Mouse (Mus musculus) hindbrain, embryonic 14.5 days (tissue): ENCODE measurements at regions not wholly inside any gene's neighbourhood (a gene's known extent, or its start where the extent isn't known, plus 50 kb on each side); places are given as distances from the start of the nearest gene placed in this dataset.

Experiments
- ATAC-seq: fragments of 200-750 bp; cut with Nextera tagmentation; 2 replicates; pipeline ENCODE4 v1.8.0; 2017; ENCODE audit warnings: moderate number of reproducible peaks, mild to moderate bottlenecking, moderate TSS enrichment, moderate library complexity; ENCODE audit not compliant: low FRiP score
- DNase-seq: peaks from one replicate; pipeline ENCODE4 v3.0.0-alpha.2; 2015; ENCODE audit warnings: low spot score
- H3K27ac ChIP-seq: fragments of 300-500 bp; sonication (generic); 2 replicates; pipeline ENCODE4 v1.5.1; 2014; ENCODE audit warnings: mild to moderate bottlenecking, moderate library complexity
- H3K27me3 ChIP-seq: fragments of 300-500 bp; sonication (generic); 2 replicates; pipeline ENCODE4 v1.6.1; 2014; ENCODE audit warnings: mild to moderate bottlenecking, low read length, mixed read lengths; ENCODE audit not compliant: control insufficient read depth, insufficient read depth
- H3K36me3 ChIP-seq: fragments of 300-500 bp; sonication (generic); replicated peaks from 2 replicates; pipeline ENCODE4 v1.6.1; 2014; ENCODE audit not compliant: control insufficient read depth, insufficient read depth
- H3K4me1 ChIP-seq: fragments of 300-500 bp; sonication (generic); replicated peaks from 2 replicates; pipeline ENCODE4 v1.6.1; 2014; ENCODE audit warnings: antibody characterized with exemption, low read length, mixed read lengths; ENCODE audit not compliant: control insufficient read depth, insufficient read depth
- H3K4me2 ChIP-seq: fragments of 300-500 bp; sonication (generic); replicated peaks from 2 replicates; pipeline ENCODE4 v1.6.1; 2014; ENCODE audit warnings: mild to moderate bottlenecking, moderate library complexity
- H3K4me3 ChIP-seq: fragments of 300-500 bp; sonication (generic); replicated peaks from 2 replicates; pipeline ENCODE4 v1.5.1; 2014; ENCODE audit warnings: mild to moderate bottlenecking, low read length
- H3K9ac ChIP-seq: fragments of 300-500 bp; sonication (generic); 2 replicates; pipeline ENCODE4 v1.6.1; 2014
- H3K9me3 ChIP-seq: fragments of 300-500 bp; sonication (generic); 2 replicates; pipeline ENCODE4 v1.6.1; 2016; ENCODE audit warnings: low read length; ENCODE audit not compliant: control insufficient read depth
- WGBS: fragments of 180-500 bp; shearing (Covaris S2); extraction: QIAGEN DNeasy Blood & Tissue Kit; methylation state at CpG from one replicate; pipeline ENCODE4 v1.1.7; 2014; 5-methylcytosine and 5-hydroxymethylcytosine counted together

- Histone ChIP-seq H3K36me3 (no peaks in the 10 kb centered on the region), H3K27me3 (no peaks in the 10 kb centered on the region), H3K4me1 (no peaks in the 10 kb centered on the region), H3K9me3 (no peaks in the 10 kb centered on the region), H3K9ac (no peak overlapping the region), H3K4me2 (no peak overlapping the region), H3K27ac (no peak overlapping the region), H3K4me3 (no peak overlapping the region)
- no peak for DNase-seq
- ATAC-seq = no peak
- 97% methylated on average over 1 of the region's 1 CpGs for WGBS
Measured at GRCm38 (mm10) chr8:101913665-101914064, 871.8 kb downstream of the Cdh11 start.
